Mouse (Mus musculus) embryo, embryonic 11.5 days (tissue): ENCODE data around the gene Olfr668.
"Not testable (repeated sequence)": the region's sequence is repeated elsewhere in the genome, so short reads cannot be mapped to it uniquely, and the experiment has no call there.

ENCODE experiments used
- DNase-seq: peaks from one replicate; pipeline ENCODE4 v3.0.0-alpha.2; 2012; ENCODE audit warnings: low read depth, low spot score

Gene Olfr668

DNA sequence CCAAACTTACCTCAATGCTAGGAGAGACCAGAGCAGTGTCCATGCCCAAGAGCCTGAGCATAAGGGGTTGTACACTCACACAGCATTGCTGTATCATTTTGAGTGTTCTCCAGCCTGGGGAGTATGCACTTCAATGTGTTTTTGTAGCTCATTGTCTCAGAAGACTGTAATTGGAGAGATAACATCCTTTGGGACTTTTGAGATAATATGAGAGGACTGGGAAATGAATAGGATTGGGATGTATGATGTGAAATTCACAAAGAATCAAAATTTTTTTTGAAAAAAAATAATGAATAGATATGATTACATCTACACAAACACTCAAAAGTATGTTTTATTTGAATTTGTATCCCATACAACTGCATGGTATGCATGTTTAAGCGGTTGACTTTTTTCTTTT is at the start of gene Olfr668:
Gene Olfr668 (minus strand): TSS at position 101 of the 400 bp plus-strand sequence.
- DNase-seq = no peak

DNA sequence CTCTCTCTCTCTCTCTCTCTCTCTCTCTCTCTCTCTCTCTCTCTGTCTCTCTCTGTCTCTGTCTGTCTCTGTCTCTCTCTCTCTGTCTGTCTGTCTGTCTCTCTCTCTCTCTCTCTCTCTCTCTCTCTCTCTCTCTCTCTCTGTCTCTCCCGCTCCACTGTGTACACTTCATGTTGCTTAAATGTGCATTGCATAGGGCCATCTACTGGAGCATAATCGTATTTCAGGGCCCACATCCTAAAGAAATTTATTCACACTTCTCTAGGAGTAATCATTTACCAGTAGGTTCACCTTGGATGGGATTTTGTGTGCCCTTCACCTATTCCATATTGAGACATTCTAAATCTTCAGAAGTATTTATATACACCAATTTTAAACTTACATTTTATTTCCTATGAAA is 44.6 kb upstream of the Olfr668 start:
- DNase-seq = not testable (repeated sequence)

DNA sequence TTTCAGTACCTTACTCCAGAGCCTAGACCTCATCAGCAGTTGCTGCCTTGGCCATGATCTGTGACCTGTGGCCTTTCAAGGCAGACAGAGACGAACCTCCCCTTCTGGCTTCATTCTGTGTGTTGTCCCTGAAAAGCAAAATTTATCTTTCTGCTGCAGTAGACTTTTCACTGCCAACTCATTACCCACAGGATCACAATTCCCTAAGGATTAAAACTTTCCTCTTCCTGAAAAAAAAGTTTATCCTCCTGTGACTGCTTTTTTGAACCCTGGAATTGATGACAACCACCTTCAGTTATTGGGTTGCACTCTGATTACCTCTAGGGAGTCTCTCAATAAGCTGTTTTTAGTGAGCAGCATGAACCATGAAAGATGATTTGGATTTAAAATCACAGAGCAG is 34.7 kb upstream of the Olfr668 start, which contains the start of gene Olfr670:
Gene Olfr670 (minus strand): TSS at position 101 of the 400 bp plus-strand sequence.
- DNase-seq = no peak

GRCm38 (mm10) chr7:104950234-104950633 is 22.4 kb upstream of the Olfr668 start:
- DNase-seq = not testable (repeated sequence)

- no peak for DNase-seq
These were observed 6.1 kb upstream of the Olfr668 start, which contains the start of gene Olfr669 for GRCm38 (mm10) chr7:104933940-104934339. Gene Olfr669, plus strand, starts transcription at chr7:104934240.

GRCm38 (mm10) chr7:104921382-104921781 is 6.5 kb downstream of the Olfr668 start, which contains the start of gene Olfr667:
Gene Olfr667, minus strand, starts transcription at chr7:104921482.
- DNase-seq = no peak

- DNase-seq = no peak
These were observed 32.0 kb downstream of the Olfr668 start, which contains the start of gene Olfr666 for GRCm38 (mm10) chr7:104895852-104896251. Gene Olfr666, minus strand, starts transcription at chr7:104895952.

- DNase-seq = no peak
These were observed 50.1 kb downstream of the Olfr668 start, which contains the start of gene Olfr665 for GRCm38 (mm10) chr7:104877731-104878130. Gene Olfr665, plus strand, starts transcription at chr7:104878031.
